Mouse (Mus musculus) natural killer cell, adult 2 months (primary cell): ENCODE results near the gene Gm20458.

ENCODE experiments used
- DNase-seq, 2 experiments: peaks; one replicate each; pipeline ENCODE4 v3.0.0; 2022; ENCODE audit warnings: low spot score in 2 of 2

Gm20458 gene

DNA sequence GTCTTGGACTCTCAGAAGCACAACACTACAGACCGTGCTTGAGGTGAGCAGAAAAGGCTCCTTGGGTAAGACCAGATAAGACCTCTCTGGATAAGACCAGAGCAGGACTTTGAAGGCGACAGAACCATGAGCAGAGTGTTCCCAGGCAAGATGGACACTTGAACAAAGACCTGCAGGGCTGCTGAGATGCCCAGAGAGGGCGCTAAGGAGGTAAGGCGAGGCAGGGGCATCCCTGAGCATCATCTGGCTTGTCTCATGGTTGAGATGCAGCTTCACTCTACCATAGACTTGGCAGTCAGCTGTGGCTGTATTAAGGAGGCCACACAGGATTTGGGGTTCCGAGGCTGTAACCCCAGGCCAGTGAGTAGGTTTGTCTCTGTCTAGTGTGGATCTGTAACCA, 38.5 kb downstream of the Gm20458 start:
- no peak for DNase-seq

DNA sequence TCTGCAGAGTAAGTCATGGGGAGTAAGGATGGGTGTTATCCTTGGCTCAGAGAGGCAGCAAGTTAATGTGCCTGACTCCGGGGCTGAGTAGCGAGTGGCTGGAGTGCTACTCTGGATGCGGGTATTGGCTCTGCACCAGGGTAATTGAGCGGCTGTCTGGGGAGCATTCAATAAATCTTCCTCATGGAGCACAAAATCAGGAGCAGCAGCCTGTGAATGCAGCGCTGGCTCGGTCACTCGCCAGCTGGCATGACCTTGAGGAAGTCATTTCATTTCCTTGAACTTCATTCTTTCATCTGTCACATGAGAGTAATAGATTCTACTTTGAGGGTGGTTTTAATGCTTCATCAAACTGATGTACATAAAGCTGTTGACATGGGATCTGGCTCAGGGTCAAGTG, 39.7 kb downstream of the Gm20458 start:
- no peak for DNase-seq

DNA sequence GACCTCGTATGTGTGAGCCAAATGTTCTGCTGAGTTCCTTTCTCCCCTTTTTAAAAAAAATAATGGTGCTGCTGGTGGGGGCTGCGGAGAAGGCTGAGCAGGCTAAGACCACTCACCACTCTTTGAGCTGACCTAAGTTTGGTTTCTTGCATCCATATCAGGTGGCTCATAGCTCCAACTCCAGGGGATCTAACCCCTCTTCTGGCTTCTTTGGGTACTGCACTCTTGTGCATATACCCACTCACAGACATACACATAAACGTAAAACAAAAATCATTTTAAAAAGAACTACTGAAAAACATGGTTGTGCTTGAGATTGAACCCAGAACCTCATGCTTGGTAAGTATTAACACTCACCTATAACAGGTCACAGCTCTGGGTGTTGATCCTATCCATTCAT, 44.2 kb downstream of the Gm20458 start:
- DNase-seq = no peak

DNA sequence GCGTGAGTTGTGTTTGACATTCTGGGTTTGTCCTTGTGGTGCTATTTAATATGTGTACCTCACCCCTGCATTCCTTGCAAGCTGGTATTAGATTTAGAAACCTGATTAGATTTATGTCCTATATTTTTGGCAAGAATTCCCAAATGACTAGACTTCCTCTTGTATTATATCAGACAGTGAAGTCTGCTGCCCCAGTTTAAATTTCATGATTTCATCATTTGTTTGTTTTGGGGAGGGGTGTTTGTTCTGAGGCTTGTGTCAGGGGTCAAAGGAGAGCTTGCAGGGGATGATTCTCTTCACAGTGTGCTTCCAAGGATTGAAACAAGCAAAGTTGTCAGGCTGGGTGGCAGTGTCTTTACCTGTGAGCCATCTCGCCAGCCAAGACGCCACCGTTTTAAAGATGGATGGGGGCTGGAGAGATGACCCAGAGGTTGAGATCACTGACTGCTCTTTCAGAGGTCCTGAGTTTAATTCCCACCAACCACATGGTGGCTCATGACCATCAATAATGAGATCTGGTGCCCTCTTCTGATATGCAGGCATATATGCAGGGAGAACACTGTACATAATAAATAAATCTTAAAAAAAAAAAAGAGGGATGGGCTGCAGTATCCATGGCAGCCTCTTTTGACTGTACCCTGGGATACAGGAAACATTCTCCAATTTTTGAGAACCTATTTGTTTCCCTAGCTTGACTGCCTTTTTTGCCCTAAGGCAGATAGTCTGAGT, 45.0 kb downstream of the Gm20458 start:
- DNase-seq = no peak

DNA sequence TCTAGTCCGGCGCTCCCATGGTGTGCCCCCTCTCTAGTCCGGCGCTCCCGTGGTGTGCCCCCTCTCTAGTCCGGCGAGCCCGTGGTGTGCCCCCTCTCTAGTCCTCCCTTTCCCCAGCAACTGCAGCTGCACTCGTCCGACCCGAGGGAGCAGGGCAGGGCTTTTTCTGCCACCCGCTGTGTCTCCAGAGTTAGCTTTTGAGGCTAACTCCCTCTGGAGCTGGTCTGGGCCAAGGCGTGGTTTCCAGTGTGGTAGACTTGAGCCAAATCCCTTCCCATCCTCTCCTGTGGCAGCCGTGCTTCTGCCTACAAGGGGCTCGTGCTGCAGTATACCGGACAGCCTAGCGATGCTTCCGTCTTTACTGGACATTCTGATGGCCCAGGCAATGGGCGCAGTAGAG, 47.0 kb downstream of the Gm20458 start:
- no peak for DNase-seq

DNA sequence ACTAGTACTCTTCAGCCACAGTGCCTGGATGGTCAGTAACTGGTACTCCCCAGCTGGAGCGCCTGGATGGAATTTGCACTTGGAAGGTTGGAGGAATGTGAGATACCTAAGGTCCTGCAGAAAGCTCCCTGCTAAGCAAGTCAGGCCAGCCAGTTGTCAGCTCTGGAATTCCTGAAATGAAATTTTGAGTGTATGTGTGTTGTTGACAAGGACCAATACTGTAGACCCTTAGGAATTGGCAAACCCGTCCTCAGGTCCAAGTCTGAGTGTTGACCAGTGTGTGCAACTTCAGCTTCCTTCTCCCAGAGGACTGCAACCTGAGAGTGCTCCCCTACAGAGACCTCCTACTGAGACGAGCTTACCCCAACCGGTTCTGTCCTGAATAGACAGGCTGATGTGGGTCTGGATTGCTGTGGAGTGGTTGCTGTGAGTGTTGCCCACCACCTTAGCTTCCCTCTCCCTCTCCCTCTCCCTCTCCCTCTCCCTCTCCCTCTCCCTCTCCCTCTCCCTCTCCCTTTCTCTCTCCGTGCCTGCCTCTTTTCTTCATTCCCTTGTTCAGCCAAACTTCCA, 49.9 kb downstream of the Gm20458 start:
- DNase-seq = no peak

DNA sequence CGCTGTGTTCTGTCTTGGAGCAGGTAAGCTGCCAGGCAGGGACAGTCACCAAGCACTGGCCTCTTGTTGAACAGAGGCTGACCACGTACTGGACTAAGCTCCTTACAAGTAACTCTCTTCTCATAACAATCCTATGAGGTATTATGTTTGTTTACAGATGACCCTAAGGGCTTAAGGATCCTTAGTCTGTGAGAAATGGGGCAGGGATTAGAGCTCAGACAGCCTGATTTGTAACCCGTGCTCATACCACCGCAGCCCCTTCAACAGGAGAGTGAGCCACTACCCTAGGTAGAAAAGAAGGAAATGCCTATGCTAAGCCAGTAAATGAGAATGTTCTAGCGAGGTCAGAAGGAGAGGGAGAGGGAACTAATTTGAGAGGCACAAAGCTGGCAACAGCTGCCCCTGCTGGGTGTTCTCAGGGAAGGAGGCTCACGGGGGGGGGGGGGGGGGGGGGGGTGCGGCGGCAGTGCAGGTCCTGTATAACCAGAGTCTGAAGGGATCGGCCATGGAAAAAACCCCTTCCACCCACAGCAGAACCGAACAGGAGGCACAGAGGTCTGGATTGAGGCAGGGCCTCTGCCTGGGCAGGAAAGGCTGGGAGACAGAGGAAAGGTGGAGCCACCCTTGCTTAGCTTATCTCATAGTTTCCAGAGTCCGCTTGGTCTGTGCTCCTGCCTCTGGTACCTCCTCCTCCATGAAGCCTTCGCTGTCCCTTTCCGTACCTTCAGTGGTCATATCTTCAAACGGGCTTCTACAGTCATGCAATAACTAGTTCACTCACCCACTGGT, 51.5 kb downstream of the Gm20458 start:
- no peak for DNase-seq

DNA sequence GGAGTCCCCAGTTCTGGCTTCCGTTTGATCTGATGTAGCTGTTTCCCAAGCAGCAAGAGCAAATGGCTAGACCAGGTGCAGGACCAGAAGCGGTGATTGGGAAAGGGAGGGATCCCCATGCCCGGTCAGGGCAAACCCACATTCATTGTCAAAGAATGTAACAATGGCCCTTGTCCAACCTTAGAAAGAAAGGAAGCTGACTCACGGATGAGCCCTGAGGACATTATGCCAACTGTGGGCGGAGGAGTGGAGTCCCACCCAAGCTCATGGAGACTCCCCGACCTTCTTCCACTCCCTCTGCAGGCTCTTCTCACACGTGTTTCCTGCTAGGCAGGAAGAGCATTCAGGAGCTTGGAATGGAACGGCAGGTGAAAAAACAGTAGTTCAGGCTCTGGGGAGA, 52.6 kb downstream of the Gm20458 start:
- no peak for DNase-seq

DNA sequence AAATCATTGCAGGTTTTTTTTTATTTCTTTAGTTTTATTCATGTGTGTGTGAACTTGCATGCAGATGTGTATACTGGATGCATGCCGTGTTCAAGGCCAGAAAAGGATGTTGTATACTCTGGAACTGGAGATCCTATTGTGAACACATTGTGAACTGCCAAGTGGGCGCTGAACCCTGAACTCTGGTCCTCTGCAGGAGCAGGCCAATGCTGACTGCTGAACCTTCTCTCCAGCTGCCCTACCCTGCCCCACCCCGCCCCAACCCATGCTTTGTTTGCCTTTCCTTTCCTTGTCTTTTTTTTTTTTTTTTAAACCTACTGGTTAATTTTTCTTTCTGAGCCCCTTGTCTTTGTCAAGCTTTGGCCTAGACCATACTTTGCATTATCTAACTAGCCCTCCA, 54.1 kb downstream of the Gm20458 start:
- DNase-seq = no peak

DNA sequence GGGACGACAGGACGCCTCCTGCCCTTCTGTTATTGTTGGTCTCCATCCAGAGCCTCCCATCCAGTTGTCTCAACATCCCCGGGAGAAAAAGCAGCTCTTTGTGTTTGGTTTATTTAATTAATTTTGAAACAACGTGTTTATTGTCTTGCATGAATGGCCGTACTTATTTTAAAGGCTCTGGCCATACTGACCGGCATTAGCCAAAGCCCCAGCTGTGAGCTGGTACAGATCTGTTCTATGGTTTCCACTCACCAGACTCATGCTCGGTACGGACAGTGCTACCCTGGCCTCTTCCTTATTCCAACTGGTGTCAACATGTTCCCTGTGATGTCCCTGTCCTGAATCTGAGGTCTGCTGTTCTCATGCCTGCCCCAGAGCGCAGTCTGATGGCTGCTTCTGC, 55.1 kb downstream of the Gm20458 start:
- DNase-seq = no peak

DNA sequence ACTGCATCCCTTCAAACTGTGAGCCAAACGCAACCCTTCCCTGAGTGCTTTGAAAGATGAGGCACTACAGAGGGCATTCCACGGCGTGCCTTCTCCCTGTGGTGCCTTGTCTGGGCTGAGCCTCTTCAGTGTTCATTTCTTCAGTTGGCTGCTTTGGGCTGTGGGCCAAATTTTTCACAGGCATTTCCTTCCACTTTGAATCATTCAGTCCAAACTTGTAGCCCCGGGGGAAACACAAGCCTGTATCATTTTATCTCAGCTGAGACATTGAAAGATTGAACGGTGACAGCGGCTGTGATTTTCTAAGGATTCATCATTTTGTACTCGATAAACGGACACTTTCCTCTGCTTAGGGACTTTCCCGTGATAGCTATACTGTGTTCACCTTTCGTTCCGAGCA, 55.8 kb downstream of the Gm20458 start:
- no peak for DNase-seq

DNA sequence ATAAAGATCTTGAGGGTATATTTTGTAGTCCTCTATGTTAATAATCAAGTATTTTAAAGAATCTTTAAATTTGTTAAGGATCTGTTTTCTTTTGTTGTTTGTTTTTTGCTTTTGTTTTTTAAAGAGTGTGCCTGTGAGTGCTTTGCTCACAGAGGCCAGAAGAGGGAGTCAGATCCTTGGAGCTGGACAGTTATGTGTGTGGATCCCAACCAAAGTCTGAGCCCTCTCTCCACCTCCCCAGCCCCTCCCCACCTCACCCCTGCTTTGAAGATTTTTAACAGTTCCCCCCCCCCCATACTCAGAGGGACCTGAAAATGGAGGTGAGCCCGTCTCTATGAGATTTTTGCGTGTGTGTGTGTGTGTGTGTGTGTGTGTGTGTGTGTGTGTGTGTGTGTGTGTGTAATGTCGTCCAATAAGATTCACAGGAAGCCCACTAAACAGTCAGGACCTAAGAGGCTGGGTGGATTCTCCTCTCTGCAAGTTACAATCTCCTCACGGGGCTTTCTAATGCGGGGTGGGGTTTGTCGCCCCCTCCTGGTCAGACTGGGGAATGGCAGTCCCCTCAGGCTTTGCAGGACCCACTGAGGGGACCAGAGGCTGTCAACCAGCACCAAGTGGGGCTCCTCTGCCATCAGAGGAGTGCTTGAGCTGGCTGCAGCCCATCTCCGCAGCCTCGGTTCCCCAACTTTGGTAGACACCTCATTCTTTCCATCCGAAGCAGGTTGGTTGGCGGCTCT, 56.9 kb downstream of the Gm20458 start:
- DNase-seq = peak; percentile 69 to 77

DNA sequence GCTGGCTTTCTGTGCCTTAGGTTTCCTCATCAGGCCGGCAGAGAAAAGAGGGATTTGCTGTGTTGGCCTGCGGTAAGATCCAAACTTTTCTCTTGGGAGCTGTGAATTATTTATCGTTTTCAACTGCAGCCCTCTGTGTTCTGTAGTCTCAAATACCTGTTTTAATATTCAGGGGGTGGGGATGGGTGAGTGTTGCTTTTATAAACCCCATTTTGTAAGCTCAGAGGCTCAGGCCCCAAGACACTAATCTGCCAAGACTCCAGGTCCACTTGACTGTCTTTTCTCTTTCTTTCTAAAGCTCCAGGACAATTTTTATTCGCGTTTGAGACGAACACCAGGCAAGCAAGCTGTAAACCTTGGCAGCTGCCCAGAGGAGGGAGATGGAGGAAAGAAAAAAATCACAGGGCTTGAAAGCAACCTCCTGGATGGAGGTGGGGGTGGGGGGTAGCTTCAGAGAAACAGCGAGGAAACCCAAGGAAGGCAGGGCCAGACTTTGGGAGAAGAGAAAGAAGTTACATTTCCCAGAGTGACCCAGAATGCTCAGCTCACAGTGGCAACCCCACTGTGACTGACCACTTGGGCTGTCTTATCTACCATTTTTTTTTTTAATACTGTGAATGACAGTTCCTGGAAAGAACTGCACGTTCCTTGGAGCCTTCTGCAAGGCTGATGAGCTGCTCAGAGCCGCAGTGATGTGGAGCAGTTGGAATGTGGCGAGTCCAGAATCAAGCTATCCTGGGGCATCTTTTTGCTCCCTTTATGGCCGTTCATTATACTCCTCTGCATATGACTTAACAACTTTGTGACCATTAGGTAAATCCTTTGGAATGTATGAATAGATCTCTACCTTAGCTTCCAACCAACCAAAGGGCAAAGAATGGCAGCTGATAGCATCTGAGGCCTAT, 57.8 kb downstream of the Gm20458 start:
- no peak for DNase-seq

DNA sequence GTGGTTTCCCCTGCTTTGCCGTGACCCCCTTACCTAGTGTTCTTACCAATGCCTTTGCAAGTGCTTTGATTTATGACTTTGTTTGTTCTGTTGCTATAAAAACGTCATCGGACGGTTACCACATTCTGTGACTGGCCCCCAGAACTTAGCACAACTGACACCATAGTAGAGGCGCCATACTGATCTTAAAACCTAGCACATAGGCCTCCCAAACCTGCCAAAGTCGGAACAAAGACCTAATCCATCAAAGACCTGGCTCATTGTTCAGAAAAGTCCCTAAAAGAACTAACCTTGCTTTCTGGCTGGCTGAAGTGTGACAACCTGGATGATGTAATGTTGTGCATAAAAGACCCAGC, 58.4 kb downstream of the Gm20458 start:
- no peak for DNase-seq

DNA sequence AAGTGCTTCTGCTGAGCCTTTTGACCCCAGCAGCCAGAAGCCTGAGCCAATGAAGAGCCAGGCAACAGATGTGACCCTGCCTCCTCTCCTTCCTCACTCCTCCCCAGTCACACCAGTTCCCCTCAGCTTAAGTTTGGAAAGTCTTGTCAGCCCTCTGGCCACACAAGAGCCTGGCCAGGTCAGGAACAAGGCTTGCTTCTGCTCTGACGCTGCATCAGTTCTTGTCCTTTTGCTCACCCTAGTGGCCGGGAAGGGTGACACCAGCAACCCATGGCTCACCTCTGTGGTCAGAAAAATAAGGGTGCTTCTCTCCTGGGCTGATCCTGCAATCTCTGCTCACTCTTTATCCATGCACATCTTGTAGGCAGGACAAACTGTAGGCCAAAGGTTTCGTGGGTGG, 60.0 kb downstream of the Gm20458 start:
- peak; percentile 52 to 58 for DNase-seq

DNA sequence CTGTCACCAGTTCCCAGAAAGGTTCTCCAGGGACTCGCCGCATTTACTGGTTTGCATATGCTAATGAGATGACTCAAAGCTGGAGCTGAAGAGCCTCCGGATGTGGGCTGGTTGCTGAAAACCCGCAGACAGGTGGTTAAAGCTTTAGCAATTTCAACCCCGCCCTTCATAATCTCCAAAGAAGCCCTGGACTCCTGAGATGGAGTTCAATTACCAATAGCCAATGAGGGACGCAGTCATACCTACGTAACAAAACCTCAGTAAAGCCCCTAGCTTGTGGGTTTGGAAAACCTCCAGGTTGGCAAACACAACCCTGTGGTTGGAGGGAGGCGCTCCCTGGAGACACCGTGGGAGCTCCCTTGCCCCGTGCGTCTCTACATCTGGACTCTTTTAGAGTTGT, 61.1 kb downstream of the Gm20458 start:
- DNase-seq = peak; percentile 86

DNA sequence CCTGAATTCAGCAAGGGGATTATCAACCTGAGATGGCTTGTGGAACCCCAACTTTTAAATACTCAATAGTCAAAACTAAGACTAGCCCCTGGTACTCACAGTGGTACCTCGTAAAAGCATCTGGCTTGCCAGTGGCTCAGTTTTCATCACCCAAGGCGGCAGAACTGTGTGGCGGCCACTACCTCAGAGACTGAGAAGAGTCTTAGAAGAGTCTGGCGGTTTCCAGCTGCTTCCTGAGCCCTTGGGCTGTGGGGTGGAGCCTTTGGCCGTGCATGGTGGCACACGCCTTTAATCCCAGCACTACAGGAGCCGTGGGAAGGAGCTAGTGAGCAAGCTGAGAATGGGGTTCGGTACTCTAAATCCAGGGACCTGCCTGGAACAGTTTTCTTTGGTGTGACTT, 61.5 kb downstream of the Gm20458 start:
- DNase-seq = no peak

DNA sequence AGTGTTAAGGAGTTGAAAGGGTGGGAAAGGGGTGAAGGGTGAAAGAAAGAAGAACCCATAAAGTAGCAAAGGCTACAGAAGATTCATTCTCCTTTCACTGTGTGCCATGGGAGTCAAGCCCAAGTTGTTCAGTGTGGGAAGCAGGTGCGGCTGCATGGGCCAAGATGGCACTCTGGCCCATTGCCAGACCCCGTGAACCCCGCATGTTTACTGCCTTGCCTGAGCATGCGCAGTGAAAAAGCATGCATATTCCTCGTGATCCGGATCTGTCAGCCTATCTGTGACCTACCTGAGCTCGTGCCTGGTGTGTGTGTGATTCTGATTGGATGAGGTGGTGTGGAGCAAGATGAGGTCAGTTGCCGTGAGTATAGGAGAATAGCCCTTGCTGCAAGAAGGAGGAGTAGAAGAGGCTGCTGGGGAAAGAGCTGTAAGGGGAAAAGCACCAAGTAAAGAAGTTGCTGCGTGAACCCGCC, 62.6 kb downstream of the Gm20458 start:
- DNase-seq = no peak

DNA sequence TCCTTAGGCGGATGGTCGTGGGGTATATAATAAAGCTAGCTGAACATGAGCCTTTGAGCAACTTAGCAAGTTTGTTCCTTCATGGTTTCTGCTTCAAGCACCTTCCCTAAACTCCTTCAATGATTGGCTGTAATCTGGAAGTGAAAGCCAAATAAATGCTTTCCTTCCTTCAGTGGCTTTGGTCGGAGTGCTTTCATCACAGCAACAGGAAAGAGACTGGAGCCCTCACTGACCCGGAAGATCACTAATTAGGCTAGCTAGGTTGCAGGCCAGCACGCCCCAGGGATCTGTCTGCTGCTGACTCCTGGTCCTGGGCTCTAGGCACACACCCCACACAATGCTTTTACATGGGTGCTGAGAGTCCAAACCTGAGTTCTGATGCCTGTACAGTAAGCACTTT, 67.8 kb downstream of the Gm20458 start:
- DNase-seq = no peak

DNA sequence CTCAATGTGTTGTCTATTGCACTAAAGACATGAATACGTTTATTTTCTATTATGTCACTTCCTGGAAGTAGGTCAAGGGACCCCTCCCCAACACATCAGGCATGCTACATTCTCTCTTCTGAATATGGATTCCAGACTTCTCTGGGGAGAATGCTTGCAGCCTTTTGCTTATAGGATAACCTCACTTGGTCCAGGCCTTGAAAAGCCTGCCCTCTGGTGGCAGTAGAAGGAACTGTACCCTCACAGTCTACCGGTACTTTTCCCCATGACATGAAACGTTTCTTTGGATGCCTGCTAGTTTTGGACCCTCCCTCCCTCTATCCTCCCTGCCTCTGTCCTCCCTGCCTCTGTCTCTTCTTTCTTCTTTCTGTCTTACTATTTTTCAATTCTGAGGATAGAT, 70.4 kb downstream of the Gm20458 start:
- peak; percentile 62 to 76 for DNase-seq

DNA sequence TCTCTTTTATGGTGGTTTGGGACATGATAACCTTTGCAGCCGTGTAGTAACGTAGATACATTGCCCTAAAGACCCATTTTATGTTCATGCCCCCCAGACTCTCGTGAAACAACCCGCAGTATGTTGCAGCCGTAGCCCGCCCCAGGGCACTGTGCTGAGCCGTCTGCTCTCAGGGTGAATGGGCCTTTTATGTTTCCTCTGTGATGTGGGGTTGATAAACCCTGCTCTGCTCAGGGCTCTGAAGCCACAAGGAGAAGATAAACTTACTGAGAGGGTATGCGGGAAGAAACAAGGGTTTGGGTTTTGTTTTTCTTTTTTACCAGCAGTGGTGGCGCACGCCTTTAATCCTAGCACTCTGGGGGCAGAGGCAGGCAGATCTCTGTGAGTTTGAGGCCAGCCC, 73.5 kb downstream of the Gm20458 start:
- DNase-seq = no peak
